Mouse (Mus musculus): ENCODE data around the gene Nlgn3. TPM values are rescaled to one million over a fixed set of nuclear protein-coding genes. Genes with fewer than 3 reads are reported as not detected.

The Nlgn3 gene
- polyA plus RNA-seq, 1 experiment from 2014 or later = 14.2 TPM

DNA sequence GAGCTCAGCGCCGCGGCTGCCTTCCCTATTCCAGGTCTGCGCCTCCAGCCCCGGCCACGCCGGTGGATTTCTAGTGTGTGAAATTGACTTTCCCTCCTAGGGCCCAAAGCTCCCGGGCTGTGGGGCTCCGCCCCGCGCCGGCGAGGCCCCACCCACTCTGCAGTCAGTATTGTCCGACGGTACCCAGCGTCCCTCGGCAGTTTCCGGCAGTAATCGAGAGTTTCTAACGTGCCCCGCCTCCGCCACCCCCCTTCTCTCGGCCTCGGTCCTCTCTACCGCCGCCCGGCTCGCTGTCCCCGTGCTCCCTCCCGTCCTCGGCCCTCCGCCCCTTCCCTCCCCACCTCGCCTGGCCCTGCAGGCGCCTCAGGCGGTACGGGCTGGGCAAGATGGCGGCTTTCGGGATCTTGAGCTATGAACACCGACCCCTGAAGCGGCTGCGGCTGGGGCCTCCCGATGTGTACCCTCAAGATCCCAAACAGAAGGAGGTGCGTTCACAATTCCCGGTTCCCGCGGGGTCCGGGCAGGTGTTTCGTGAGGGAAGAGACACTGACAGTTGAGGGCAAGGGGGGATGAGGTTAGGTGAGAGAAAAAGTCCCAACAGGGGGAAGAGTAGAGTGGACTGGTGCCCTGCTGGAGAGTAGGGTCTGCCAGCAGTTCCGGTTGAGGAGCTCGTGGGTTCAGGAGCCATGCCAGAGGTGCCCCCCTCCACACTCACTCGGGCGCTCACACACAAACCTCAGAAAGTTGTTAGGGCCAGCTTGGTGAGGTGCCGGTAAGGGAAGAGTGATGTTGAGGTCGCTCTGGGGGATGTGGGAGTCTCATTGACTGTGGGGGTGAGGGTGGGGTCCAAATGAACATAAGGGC is 24.9 kb upstream of the Nlgn3 start, which contains the start of gene Med12:
Med12 (plus strand) TSS at position 156 of the 864 bp plus-strand sequence.
- peak; percentile 97 for ATAC-seq (ENCODE audit: insufficient number of reproducible peaks, insufficient read depth, low FRiP score, low TSS enrichment, low read depth)
- 27% methylated on average over 50 of the region's 54 CpGs for WGBS
- no peaks in the 10 kb centered on the region for H3K9me3 ChIP-seq

DNA sequence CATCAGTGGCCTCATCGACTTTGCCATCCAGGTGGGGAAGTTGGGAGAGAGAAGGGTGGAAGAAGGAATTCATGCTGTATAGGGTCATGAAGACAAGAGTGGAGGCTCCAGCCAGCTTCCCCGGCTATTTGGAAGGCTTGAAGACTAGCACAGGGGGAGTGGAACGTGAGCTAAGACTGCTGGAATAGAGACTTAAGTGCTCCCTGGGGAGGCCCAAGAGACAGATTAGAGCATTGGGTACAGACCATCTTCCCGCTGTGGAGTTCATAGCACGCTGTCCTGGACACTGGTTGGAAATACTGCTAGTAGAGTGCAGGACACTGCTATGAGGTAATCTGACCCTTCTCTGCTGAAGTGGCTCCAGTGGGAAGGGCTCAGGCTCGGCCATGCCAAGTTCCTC is 16.2 kb upstream of the Nlgn3 start:
- Histone ChIP-seq H3K9me3 (no peaks in the 10 kb centered on the region), H3K36me3 (peaks cover 67% of the 10 kb centered on the region), H3K27ac (no peak overlapping the region), H3K27me3 (peaks cover 4% of the 10 kb centered on the region; the same call in 1 of the 2 replicates), H3K4me1 (no peaks in the 10 kb centered on the region), H3K4me2 (no peak overlapping the region), H3K4me3 (no peak overlapping the region), H3K9ac (no peak overlapping the region)
- WGBS = 77% methylated on average over 6 of the region's 6 CpGs
- ATAC-seq (ENCODE audit: insufficient number of reproducible peaks, insufficient read depth, low FRiP score, low TSS enrichment, low read depth) = no peak

More for the DNA sequence above, 24.9 kb upstream of the Nlgn3 start, which contains the start of gene Med12:
- H3K4me1 ChIP-seq = no peaks in the 10 kb centered on the region
- H3K36me3 ChIP-seq = peaks cover 21% of the 10 kb centered on the region
- H3K4me3 ChIP-seq = peak within 1 kb of the TSS; percentile 56
- H3K9ac ChIP-seq = peak within 1 kb of the TSS; percentile 77
- peaks cover 17% of the 10 kb centered on the region; the same call in 1 of the 2 replicates for H3K27me3 ChIP-seq
- H3K27ac ChIP-seq = peak within 1 kb of the TSS; percentile 73
- H3K4me2 ChIP-seq = peak within 1 kb of the TSS; percentile 56

DNA sequence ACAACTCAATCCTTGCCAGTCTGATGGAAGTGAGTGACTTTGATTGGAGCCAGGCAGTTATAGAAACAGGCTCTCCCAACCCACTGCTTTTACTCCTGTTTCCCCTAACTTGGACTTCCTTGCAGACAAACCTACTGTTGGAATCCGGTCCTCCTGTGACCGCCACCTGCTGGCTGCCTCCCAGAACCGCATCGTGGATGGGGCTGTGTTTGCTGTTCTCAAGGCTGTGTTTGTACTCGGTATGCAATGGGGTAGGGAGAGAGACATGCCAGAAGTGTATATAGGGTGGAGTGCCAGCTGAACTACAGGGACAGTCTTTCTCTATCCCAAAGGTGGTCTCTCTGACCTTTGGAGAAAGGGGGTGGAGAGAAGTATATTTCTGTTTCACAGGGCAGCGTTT is 13.4 kb upstream of the Nlgn3 start:
- Histone ChIP-seq H3K9me3 (no peaks in the 10 kb centered on the region), H3K9ac (no peak overlapping the region), H3K4me2 (no peak overlapping the region), H3K27ac (no peak overlapping the region), H3K4me3 (no peak overlapping the region), H3K36me3 (peaks cover 73% of the 10 kb centered on the region), H3K27me3 (peaks cover 11% of the 10 kb centered on the region; the same call in 1 of the 2 replicates), H3K4me1 (no peaks in the 10 kb centered on the region)
- 29% methylated on average over 6 of the region's 6 CpGs for WGBS
- ATAC-seq (ENCODE audit: insufficient number of reproducible peaks, insufficient read depth, low FRiP score, low TSS enrichment, low read depth) = no peak

DNA sequence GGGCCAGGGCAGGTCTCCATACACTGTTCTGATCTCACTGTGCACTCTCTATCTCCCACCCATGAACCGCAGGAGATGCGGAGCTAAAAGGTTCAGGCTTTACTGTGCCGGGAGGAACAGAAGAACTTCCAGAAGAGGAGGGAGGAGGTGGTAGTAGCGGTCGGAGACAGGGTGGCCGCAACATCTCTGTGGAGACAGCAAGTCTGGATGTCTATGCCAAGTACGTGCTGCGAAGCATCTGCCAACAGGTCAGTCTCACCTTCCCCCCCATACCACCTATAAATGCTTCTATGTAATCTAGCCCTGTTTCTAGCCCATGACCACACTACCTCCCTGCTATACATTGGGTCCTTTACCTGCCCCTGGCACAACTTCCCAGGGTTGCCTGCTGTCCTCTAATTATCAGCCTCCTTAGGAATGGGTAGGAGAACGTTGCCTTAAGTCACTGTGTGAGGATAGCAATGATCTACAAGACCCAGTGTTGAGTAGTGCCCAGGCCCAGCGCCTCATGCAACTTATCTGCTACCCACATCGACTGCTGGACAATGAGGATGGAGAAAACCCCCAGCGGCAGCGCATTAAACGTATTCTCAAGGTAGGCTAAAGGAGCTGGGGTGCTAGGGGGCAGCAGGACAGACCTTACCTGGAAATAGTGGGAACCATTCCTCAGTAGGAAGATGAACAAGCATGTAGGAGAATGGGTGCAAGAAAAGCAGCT is 12.9 kb upstream of the Nlgn3 start:
- H3K9ac ChIP-seq = no peak overlapping the region
- no peaks in the 10 kb centered on the region for H3K4me1 ChIP-seq
- no peak overlapping the region for H3K4me3 ChIP-seq
- H3K9me3 ChIP-seq = no peaks in the 10 kb centered on the region
- no peak for ATAC-seq (ENCODE audit: insufficient number of reproducible peaks, insufficient read depth, low FRiP score, low TSS enrichment, low read depth)
- no peak overlapping the region for H3K4me2 ChIP-seq
- WGBS = 88% methylated on average over 14 of the region's 14 CpGs
- H3K27me3 ChIP-seq = peaks cover 11% of the 10 kb centered on the region; the same call in 1 of the 2 replicates
- H3K27ac ChIP-seq = no peak overlapping the region
- H3K36me3 ChIP-seq = peaks cover 75% of the 10 kb centered on the region

DNA sequence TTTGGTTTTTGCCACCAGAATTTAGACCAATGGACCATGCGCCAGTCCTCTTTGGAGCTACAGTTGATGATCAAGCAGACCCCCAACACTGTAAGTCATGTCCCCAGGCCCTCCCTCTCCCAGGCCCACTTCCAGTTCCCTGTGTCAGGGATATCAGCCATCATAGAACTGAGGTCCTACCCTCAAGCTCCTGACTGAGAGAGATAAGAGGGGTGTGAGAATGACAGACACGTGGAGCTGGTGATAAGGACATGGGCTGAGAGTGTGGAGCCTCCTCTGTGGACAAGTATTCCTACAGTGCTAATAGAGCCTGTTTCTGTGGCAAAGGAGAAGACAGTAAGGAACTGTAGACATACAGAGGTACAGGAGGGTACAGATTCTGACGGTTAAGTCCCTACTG is 11.4 kb upstream of the Nlgn3 start:
- H3K4me3 ChIP-seq = no peak overlapping the region
- no peak for ATAC-seq (ENCODE audit: insufficient number of reproducible peaks, insufficient read depth, low FRiP score, low TSS enrichment, low read depth)
- no peak overlapping the region for H3K27ac ChIP-seq
- H3K36me3 ChIP-seq = peaks cover 78% of the 10 kb centered on the region
- no peaks in the 10 kb centered on the region for H3K9me3 ChIP-seq
- H3K27me3 ChIP-seq = peaks cover 11% of the 10 kb centered on the region; the same call in 1 of the 2 replicates
- H3K9ac ChIP-seq = no peak overlapping the region
- H3K4me1 ChIP-seq = no peaks in the 10 kb centered on the region
- H3K4me2 ChIP-seq = no peak overlapping the region
- WGBS = 93% methylated on average over 3 of the region's 3 CpGs

DNA sequence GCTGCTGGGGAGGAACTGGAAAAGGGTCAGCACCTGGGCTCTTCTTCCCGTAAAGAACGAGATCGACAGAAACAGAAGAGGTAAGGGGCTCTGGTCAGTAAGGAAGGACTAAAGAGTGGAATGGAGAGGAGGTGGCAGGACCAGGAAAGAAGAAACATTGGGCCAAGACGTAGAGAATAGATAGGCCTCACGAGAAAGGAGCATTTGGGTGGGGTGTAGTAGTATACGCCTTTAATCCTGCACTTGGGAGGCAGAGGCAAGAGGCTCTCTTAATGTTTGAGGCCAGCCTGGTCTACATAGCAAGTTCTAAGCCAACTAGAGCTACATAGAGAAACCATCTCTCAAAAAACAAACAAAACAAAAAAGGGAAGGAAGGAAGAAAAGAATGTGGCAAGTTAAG is 10.5 kb upstream of the Nlgn3 start:
- H3K9ac ChIP-seq = no peak overlapping the region
- no peak overlapping the region for H3K27ac ChIP-seq
- no peak for ATAC-seq (ENCODE audit: insufficient number of reproducible peaks, insufficient read depth, low FRiP score, low TSS enrichment, low read depth)
- no peaks in the 10 kb centered on the region for H3K9me3 ChIP-seq
- 92% methylated on average over 6 of the region's 6 CpGs for WGBS
- H3K27me3 ChIP-seq = peaks cover 11% of the 10 kb centered on the region; the same call in 1 of the 2 replicates
- H3K4me3 ChIP-seq = no peak overlapping the region
- no peak overlapping the region for H3K4me2 ChIP-seq
- peaks cover 79% of the 10 kb centered on the region for H3K36me3 ChIP-seq
- no peaks in the 10 kb centered on the region for H3K4me1 ChIP-seq

DNA sequence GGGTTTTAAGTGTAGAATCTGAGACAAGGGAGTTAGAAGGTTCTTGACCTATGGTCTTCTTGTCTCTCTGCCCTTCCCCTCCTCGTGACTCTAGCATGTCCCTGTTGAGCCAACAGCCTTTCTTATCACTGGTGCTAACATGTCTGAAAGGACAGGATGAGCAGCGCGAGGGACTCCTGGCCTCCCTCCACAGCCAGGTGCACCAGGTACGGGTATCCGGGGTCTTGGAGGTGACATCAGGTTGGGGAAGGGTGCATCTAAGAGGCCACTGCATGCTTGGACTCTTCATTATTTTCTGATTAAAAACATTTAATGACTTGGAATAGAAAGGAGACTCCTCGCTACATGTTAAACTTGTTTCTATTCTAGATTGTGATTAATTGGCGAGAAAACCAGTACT is 9.9 kb upstream of the Nlgn3 start:
- ATAC-seq (ENCODE audit: insufficient number of reproducible peaks, insufficient read depth, low FRiP score, low TSS enrichment, low read depth) = no peak
- WGBS = 89% methylated on average over 7 of the region's 7 CpGs
- Histone ChIP-seq H3K9ac (no peak overlapping the region), H3K9me3 (no peaks in the 10 kb centered on the region), H3K4me2 (no peak overlapping the region), H3K4me1 (no peaks in the 10 kb centered on the region), H3K27ac (no peak overlapping the region), H3K4me3 (no peak overlapping the region), H3K27me3 (peaks cover 11% of the 10 kb centered on the region; the same call in 1 of the 2 replicates), H3K36me3 (peaks cover 81% of the 10 kb centered on the region)

DNA sequence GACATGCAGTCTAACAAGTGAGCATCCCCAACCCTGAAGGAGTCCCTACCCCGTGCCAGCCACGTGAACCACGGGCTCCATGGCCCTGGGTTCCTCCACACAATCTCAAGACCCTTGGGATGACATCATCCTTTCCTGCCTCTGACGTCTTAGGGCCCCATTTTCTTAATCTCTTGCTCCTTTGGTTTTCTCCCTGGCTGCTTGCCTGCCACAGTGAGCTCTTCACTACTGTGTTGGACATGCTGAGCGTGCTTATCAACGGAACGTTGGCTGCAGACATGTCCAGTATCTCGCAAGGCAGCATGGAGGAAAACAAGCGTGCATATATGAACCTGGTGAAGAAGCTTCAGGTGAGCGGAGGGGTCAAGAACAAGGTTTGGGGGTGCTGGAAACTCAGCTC is 8.9 kb upstream of the Nlgn3 start:
- no peak for ATAC-seq (ENCODE audit: insufficient number of reproducible peaks, insufficient read depth, low FRiP score, low TSS enrichment, low read depth)

DNA sequence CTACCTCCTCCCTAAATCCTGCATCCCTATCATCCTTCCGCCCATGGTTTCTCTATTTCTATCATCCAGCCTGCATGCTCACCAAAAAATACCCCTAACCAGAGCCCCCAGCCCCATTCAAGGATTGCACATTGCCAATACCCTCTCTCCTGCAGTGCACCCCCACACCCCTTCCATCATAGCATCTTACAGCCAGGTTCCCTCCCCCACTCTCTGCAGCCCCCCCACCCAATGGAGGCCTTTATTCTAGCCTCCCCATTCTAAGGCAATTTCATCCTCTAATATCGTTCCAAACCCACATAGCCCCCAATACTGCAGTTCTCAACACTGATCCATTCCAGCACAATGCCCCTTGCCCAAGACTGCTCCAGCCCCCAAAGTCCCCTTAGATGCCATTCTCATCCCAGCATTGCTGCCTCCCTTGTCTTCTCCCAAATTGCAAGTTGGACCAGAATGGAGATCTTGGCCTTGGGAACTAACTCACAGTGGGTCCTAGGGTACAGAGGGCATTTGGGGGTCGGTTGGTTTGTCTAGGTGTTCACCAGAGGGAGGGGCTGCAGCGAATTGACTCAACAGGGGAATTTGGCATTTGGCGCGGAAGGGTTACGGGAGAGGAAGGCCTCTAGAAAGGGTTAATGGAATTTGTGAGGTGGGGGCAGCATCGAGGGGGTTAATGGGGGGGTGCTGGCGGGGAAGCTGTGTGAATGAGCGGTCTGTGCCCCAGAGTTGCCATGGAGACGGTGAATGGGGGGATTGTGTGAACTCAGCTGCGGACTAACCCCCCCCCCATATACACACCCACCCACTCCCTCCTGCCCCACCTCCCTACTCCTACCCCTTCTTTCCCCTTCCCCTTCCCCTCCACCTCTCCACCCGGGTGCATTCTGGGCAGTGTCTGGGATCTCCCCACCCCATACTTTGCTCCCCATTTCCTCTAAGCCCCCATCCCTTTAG is 782 bp downstream of the Nlgn3 start:
- Histone ChIP-seq H3K4me1 (peaks cover 6% of the 10 kb centered on the region), H3K27me3 (peaks cover 32% of the 10 kb centered on the region), H3K4me3 (peak overlapping the region; percentile 48), H3K27ac (peak overlapping the region; percentile 39; the same call in 1 of the 2 replicates), H3K9ac (peak overlapping the region; percentile 65), H3K36me3 (peaks cover 13% of the 10 kb centered on the region), H3K9me3 (no peaks in the 10 kb centered on the region), H3K4me2 (peak overlapping the region; percentile 59)
- WGBS = 43% methylated on average over 8 of the region's 13 CpGs
- peak; percentile 79; the same call in 1 of the 2 replicates for ATAC-seq (ENCODE audit: insufficient number of reproducible peaks, insufficient read depth, low FRiP score, low TSS enrichment, low read depth)

More for the DNA sequence above, 8.9 kb upstream of the Nlgn3 start:
- Histone ChIP-seq H3K4me2 (no peak overlapping the region), H3K9me3 (no peaks in the 10 kb centered on the region), H3K36me3 (peaks cover 74% of the 10 kb centered on the region), H3K27me3 (peaks cover 11% of the 10 kb centered on the region; the same call in 1 of the 2 replicates), H3K4me3 (no peak overlapping the region), H3K27ac (no peak overlapping the region), H3K4me1 (no peaks in the 10 kb centered on the region), H3K9ac (no peak overlapping the region)
- 86% methylated on average over 10 of the region's 10 CpGs for WGBS

DNA sequence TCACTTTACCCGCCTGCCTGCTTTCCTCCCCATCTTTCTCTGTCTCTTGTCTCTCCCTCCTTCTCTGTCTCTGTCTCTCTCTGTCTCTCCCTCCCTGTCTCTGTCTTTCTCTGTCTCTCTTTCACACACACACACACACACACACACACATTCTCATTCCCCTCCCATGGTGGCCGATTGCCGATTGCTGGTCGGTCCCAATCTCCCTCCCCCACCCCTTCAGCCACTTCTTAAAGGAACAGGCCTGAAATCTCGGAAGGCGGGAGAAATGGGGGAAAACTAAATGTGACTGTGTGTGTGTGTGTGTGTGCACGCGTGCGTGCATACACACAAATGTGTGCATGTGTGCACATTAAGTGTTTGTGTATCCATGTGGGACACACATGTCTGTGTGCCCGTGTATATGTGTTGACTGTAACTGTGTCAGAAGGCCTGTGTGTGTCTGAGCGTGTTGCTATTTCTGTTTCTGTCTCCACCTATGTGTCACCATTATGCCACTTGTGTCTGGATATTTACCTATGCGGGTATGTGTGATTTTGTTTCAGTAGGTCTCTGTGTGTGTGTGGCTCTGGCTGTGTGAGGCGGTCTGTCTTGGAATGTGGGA is 1.6 kb downstream of the Nlgn3 start:
- no peaks in the 10 kb centered on the region for H3K9me3 ChIP-seq
- H3K27me3 ChIP-seq = peaks cover 32% of the 10 kb centered on the region
- peaks cover 6% of the 10 kb centered on the region for H3K4me1 ChIP-seq
- peak overlapping the region; percentile 59 for H3K4me2 ChIP-seq
- 32% methylated on average over 13 of the region's 13 CpGs for WGBS
- H3K4me3 ChIP-seq = peak overlapping the region; percentile 48
- 0 out of 2 replicates have a peak overlapping the region, but pooled peaks have one; percentile 49 for H3K27ac ChIP-seq
- ATAC-seq (ENCODE audit: insufficient number of reproducible peaks, insufficient read depth, low FRiP score, low TSS enrichment, low read depth) = no peak
- peak overlapping the region; percentile 49 for H3K9ac ChIP-seq
- peaks cover 13% of the 10 kb centered on the region for H3K36me3 ChIP-seq

All from embryonic facial prominence, embryonic 13.5 days (tissue).